Mouse (Mus musculus) MEL-GATA-1-ER (cell line): ENCODE data around the gene Usp26.

Source experiments
- DNase-seq: peaks from one replicate; pipeline ENCODE4 v3.0.0-alpha.2; 2012; ENCODE audit warnings: low read depth; ENCODE audit errors: extremely low read depth

Usp26 gene

GRCm38 (mm10) chrX:51801133-51801532 is at the start of gene Usp26:
Gene Usp26 (minus strand): TSS chrX:51801233.
- no peak for DNase-seq

- DNase-seq, result no peak
These were observed 13.6 kb upstream of the Usp26 start for GRCm38 (mm10) chrX:51814466-51815247.

DNA sequence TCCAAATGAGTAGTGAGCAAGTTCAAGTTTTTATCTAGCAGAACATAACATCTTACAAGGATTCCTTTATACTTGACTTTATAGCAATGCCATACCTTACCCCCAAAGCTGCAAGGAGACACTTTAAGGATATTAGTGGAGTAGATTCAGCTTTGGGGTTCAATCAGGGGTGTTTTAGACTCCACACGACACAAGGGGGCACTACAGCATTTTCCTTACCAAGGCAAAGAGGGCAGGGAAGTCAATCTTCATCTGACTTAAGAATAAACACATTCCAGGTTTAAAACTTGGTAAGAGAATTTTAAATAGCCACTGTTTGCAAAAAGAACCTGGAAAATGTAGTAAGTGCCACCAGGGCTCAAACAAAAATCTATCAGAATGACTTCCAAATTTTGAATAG is 33.6 kb downstream of the Usp26 start:
- no peak for DNase-seq

- peak; percentile 12 for DNase-seq
These were observed 64.6 kb downstream of the Usp26 start for GRCm38 (mm10) chrX:51736450-51736849.

DNA sequence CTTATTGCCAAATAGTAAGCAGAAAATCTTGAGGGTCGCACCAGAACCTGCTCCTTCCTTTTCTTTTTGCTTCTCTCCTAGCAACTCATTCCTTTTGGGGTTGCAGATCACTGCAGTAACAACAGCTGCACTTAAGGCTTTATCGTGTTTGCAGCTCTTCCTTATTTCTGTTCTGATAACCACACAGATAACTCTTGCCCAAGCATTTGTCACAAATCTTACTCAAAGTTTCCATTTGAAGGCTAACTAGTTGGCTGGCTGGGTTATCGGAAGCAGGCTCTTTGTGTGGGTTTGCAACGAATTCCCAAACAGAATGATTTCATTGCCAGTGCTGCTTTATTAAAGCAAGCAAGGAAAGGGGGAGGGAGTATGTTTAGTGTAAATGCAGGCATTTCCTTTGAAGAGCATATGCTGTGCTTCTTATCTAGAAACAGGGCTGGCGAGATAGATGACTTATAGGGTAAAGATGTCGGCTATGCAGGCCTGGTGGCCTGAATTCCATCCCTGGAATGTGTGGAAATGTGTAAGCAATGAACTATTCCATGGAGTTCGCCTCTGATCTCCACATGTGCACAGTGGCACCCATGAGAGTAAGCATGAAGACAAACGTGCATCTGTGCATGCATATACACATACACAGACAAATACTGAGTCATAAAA is 86.8 kb downstream of the Usp26 start:
- no peak for DNase-seq

DNA sequence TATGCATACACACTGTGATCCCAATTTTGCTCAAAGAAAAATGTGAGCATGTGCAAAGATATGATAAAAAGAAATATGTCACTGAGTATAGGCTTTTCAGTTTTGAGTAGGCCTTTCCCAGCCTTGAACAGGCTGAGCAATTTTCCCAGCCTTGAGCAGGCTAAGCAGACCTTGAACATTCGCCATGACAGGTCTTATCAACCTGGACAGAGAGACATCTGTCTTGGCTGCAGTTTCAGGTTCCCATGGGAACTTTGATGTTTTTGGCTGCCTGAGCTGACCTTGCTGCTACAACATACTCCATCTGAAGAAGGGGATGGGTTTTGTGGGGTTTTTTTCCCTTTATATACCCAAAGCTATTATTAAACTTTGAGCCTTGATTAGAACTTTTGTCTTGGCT is 88.0 kb downstream of the Usp26 start:
- DNase-seq, result no peak
